Mouse (Mus musculus) midbrain, postnatal 0 days (tissue): ENCODE data around the gene Pacrg. TPM values are rescaled to one million over a fixed set of nuclear protein-coding genes. Genes with fewer than 3 reads are reported as not detected.

Experiments used
- ATAC-seq: fragments of 200-750 bp; cut with Nextera tagmentation; 2 replicates; pipeline ENCODE4 v1.8.0; 2017; ENCODE audit warnings: moderate number of reproducible peaks, mild to moderate bottlenecking, moderate TSS enrichment, moderate library complexity; ENCODE audit not compliant: low FRiP score
- DNase-seq: peaks from one replicate; pipeline ENCODE4 v3.0.0-alpha.2; 2015; ENCODE audit warnings: low spot score
- H3K27ac ChIP-seq: fragments of 300-500 bp; sonication (generic); 2 replicates; pipeline ENCODE4 v1.5.1; 2014; ENCODE audit warnings: low read depth, mild to moderate bottlenecking, low read length, mixed read lengths
- H3K27me3 ChIP-seq: fragments of 300-500 bp; sonication (generic); 2 replicates; pipeline ENCODE4 v1.6.1; 2014; ENCODE audit warnings: low read length, control low read depth, mixed read lengths; ENCODE audit not compliant: insufficient read depth
- H3K36me3 ChIP-seq: fragments of 300-500 bp; sonication (generic); 2 replicates; pipeline ENCODE4 v1.6.1; 2014; ENCODE audit warnings: low read length, control low read depth, mixed read lengths; ENCODE audit not compliant: insufficient read depth
- H3K4me1 ChIP-seq: fragments of 300-500 bp; sonication (generic); 2 replicates; pipeline ENCODE4 v1.6.1; 2014; ENCODE audit warnings: mild to moderate bottlenecking, control low read depth, antibody characterized with exemption, low read length, mixed read lengths; ENCODE audit not compliant: insufficient read depth
- H3K4me2 ChIP-seq: fragments of 300-500 bp; sonication (generic); 2 replicates; pipeline ENCODE4 v1.6.1; 2014; ENCODE audit warnings: low read depth, mild to moderate bottlenecking, low read length, mixed read lengths; ENCODE audit not compliant: poor library complexity, severe bottlenecking
- H3K4me3 ChIP-seq: fragments of 300-500 bp; sonication (generic); 2 replicates; pipeline ENCODE4 v1.5.1; 2014; ENCODE audit warnings: low read depth, mild to moderate bottlenecking, low read length, moderate library complexity
- H3K9ac ChIP-seq: fragments of 300-500 bp; sonication (generic); replicated peaks from 2 replicates; pipeline ENCODE4 v1.6.1; 2014; ENCODE audit warnings: mild to moderate bottlenecking, low read length, moderate library complexity, mixed read lengths; ENCODE audit not compliant: poor library complexity, severe bottlenecking
- H3K9me3 ChIP-seq: fragments of 300-500 bp; sonication (generic); 2 replicates; pipeline ENCODE4 v1.6.1; 2016; ENCODE audit warnings: low read length, control low read depth
- CTCF ChIP-seq: IDR thresholded peaks from 2 replicates; pipeline ENCODE4 v1.5.1; 2016; ENCODE audit warnings: antibody characterized with exemption, mild to moderate bottlenecking
- WGBS: fragments of 180-500 bp; shearing (Covaris S2); extraction: QIAGEN DNeasy Blood & Tissue Kit; methylation state at CpG from one replicate; pipeline ENCODE4 v1.1.7; 2014; 5-methylcytosine and 5-hydroxymethylcytosine counted together
- polyA plus RNA-seq: library from polyadenylated mRNA; unstranded; fragments of >200 nt; fragmentation: Nextera tagmentation; extraction: Ambion mirVana; gene quantifications from 2 replicates; pipeline ENCODE4 v1.2.1, GENCODE M21; 2015
- total RNA-seq: library from RNA; depleted of rRNA; stranded (reverse); fragments of >200 nt; gene quantifications from 2 replicates; pipeline ENCODE4 v1.2.3, GENCODE M21; 2014

The Pacrg gene
- total and polyA plus RNA-seq, 2 experiments from 2014 or later: 14.6 to 23.0 TPM

GRCm38 (mm10) chr17:10626299-10627095 is 213.6 kb downstream of the Pacrg start:
- Histone ChIP-seq H3K4me3 (no peak overlapping the region), H3K4me1 (0 out of 2 replicates have a peak, but pooled peaks cover 4% of the 10 kb centered on the region), H3K27ac (no peak overlapping the region), H3K9ac (no peak overlapping the region), H3K9me3 (no peaks in the 10 kb centered on the region), H3K36me3 (no peaks in the 10 kb centered on the region), H3K27me3 (no peaks in the 10 kb centered on the region), H3K4me2 (no peak overlapping the region)
- DNase-seq: no peak
- 61% methylated on average over 13 of the region's 13 CpGs for WGBS
- ATAC-seq: no peak
- TF ChIP-seq CTCF: no peak

- H3K9ac ChIP-seq: no peak overlapping the region
- H3K36me3 ChIP-seq: no peaks in the 10 kb centered on the region
- no peak for ATAC-seq
- WGBS: 96% methylated on average over 6 of the region's 6 CpGs
- no peak overlapping the region for H3K27ac ChIP-seq
- no peak overlapping the region for H3K4me3 ChIP-seq
- no peak overlapping the region for H3K4me2 ChIP-seq
- H3K4me1 ChIP-seq: 0 out of 2 replicates have a peak, but pooled peaks cover 4% of the 10 kb centered on the region
- no peaks in the 10 kb centered on the region for H3K27me3 ChIP-seq
- no peak for DNase-seq
- TF ChIP-seq CTCF: no peak
- H3K9me3 ChIP-seq: no peaks in the 10 kb centered on the region
Measured at GRCm38 (mm10) chr17:10624699-10625424, 215.2 kb downstream of the Pacrg start.

- H3K4me1 ChIP-seq: no peaks in the 10 kb centered on the region
- DNase-seq: no peak
- no peak for ATAC-seq
- H3K9ac ChIP-seq: no peak overlapping the region
- no peaks in the 10 kb centered on the region for H3K36me3 ChIP-seq
- H3K4me2 ChIP-seq: no peak overlapping the region
- 67% methylated on average over 2 of the region's 2 CpGs for WGBS
- H3K9me3 ChIP-seq: no peaks in the 10 kb centered on the region
- no peaks in the 10 kb centered on the region for H3K27me3 ChIP-seq
- TF ChIP-seq CTCF: no peak
- H3K27ac ChIP-seq: no peak overlapping the region
- no peak overlapping the region for H3K4me3 ChIP-seq
Measured at GRCm38 (mm10) chr17:10620621-10621020, 219.5 kb downstream of the Pacrg start.

DNA sequence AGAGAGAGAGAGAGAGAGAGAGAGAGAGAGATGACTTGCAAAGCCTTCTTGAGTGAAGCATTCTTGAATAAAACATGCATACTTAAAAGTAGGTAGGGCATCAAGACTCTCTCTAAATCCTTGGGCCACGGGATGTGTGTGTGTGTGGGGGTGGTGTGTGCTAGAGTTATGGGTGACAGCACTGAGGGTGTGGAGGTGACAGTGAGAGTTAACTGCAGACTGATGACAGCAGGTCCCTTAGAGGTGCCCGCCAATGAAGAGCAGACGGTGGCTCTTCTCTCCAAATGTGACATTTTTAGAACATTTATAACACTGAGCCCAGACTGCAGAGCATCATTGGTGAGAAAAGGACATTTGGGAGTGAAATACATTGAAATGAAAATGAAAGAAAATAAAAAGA is 220.2 kb downstream of the Pacrg start:
- no peak for ATAC-seq
- DNase-seq: no peak
- 86% methylated on average over 3 of the region's 3 CpGs for WGBS

GRCm38 (mm10) chr17:10617656-10618055 is 222.5 kb downstream of the Pacrg start:
- no peaks in the 10 kb centered on the region for H3K36me3 ChIP-seq
- no peak overlapping the region for H3K4me2 ChIP-seq
- H3K4me3 ChIP-seq: no peak overlapping the region
- H3K27ac ChIP-seq: no peak overlapping the region
- H3K27me3 ChIP-seq: no peaks in the 10 kb centered on the region
- no peaks in the 10 kb centered on the region for H3K9me3 ChIP-seq
- H3K9ac ChIP-seq: no peak overlapping the region
- TF ChIP-seq CTCF: no peak
- DNase-seq (peak; percentile 48), ATAC-seq (no peak)
- no peaks in the 10 kb centered on the region for H3K4me1 ChIP-seq
- 65% methylated on average over 4 of the region's 4 CpGs for WGBS

More for the DNA sequence above, 220.2 kb downstream of the Pacrg start:
- Histone ChIP-seq H3K9ac (no peak overlapping the region), H3K27me3 (no peaks in the 10 kb centered on the region), H3K4me3 (no peak overlapping the region), H3K36me3 (no peaks in the 10 kb centered on the region), H3K4me2 (no peak overlapping the region), H3K4me1 (no peaks in the 10 kb centered on the region), H3K27ac (no peak overlapping the region), H3K9me3 (no peaks in the 10 kb centered on the region)
- TF ChIP-seq CTCF: no peak

- Histone ChIP-seq H3K9ac (no peak overlapping the region), H3K4me3 (no peak overlapping the region), H3K4me2 (no peak overlapping the region), H3K4me1 (no peaks in the 10 kb centered on the region), H3K9me3 (no peaks in the 10 kb centered on the region), H3K36me3 (no peaks in the 10 kb centered on the region), H3K27me3 (no peaks in the 10 kb centered on the region), H3K27ac (no peak overlapping the region)
- no peak for DNase-seq
- 92% methylated on average over 7 of the region's 7 CpGs for WGBS
- TF ChIP-seq CTCF: no peak
- no peak for ATAC-seq
Measured at GRCm38 (mm10) chr17:10615611-10616010, 224.5 kb downstream of the Pacrg start.
